Mouse (Mus musculus) embryonic fibroblast, embryonic 13.5 days (primary cell): ENCODE results near the gene Olfr68.

Experiments used
- CTCF ChIP-seq: IDR thresholded peaks from 2 replicates; pipeline ENCODE4 v1.5.1; 2011; ENCODE audit warnings: mild to moderate bottlenecking, control low read depth, low read length, moderate library complexity, borderline replicate concordance; ENCODE audit not compliant: insufficient read depth
- POLR2A ChIP-seq: IDR thresholded peaks from 2 replicates; pipeline ENCODE4 v1.6.1; 2011; ENCODE audit warnings: low read depth, mild to moderate bottlenecking, control low read depth, low read length, moderate library complexity

DNA sequence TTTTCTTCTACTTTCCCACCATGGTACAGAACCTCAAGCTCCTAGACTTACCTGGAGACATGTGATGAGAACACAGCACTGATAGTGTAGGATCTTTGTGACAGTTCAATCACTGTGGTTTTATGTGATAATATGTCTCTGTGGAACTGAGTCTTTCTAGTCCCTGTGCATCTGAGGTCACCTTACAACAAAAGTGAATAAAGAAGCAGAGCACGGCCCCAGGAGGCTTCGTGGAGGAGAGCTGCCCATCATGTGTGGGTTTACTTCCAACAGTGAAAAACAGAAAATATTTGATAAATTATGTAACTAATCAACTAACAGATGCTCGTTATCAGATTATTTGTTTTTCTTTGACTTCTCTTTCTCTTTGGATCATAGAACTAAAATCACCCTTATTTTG is at the start of gene Olfr68:
- TF ChIP-seq POLR2A: no peak
- no peak for TF ChIP-seq CTCF
